Mouse (Mus musculus): ENCODE measurements around the gene 4933428G20Rik.

DNA sequence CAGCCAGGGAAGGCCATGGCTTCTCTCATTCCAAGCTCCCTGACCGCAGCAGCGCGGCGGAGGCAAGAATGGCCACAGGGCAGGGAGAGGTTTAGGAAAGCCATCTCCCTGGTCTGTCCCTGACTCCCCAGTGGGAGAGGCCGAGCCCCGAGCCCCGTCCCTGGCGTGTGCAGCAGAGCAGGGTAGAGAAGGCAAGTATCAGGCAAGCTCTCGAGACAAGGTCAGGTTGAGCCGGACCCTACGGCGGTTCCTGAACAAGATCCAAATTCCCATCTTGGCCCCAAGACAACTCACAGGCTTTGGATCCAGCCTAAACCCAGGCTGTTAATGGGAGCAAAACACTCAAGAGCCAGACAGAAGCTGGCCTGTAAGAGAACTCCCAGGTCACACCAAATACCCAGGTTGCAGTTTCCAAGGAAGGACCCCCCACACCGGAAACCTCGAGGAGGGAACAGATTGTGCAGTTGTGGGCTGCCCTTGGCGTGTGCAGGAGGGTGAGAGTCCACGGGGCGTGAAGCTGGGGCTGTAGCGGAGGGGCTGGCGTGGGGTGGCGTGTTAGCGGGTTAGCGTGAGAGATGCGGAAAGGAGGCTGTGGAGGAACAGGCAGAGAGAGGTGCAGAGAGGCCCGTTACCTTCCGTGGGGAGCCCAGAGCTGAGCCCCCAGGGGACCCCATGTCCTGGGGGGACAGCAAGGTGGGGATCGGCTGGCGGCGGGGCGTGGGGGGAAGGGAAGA is 21.8 kb upstream of the 4933428G20Rik start:
- no peak for TF ChIP-seq CTCF (IDR thresholded peaks at IDR 0.05)
- no peak for TF ChIP-seq EP300 (IDR thresholded peaks at IDR 0.05)

Data from lung, postnatal 0 days (tissue).